Mouse (Mus musculus) G1E (cell line): Measurements from ENCODE around the gene Amt.

Experiments
- CTCF ChIP-seq: IDR thresholded peaks from 2 replicates; pipeline ENCODE4 v1.5.1; 2012; ENCODE audit warnings: low read depth, low read length, inconsistent platforms, mixed read lengths
- TAL1 ChIP-seq: conservative IDR thresholded peaks from 2 replicates; pipeline ENCODE4 v1.6.1; 2012; ENCODE audit warnings: low read depth, low read length, inconsistent platforms, mixed read lengths

- TF ChIP-seq CTCF (no peak), TAL1 (no peak)
These were observed 6.5 kb upstream of the Amt start, which contains the start of gene Nicn1 for GRCm38 (mm10) chr9:108290016-108290750.
